Mouse (Mus musculus) ES-E14 (cell line): ENCODE results near the gene Myt1l. TPM values are rescaled to one million over a fixed set of nuclear protein-coding genes. Genes with fewer than 3 reads are reported as not detected.

ENCODE experiments used
- DNase-seq: peaks from one replicate; pipeline ENCODE4 v3.0.0-alpha.2; 2013; ENCODE audit warnings: low read depth, low spot score
- H3K27ac ChIP-seq: 2 replicates; pipeline ENCODE4 v1.5.1; 2012; ENCODE audit warnings: low read depth, mild to moderate bottlenecking, low read length, moderate library complexity, mixed read lengths; ENCODE audit not compliant: poor library complexity, insufficient read depth, severe bottlenecking
- H3K36me3 ChIP-seq: 2 replicates; pipeline ENCODE4 v1.6.1; 2012; ENCODE audit warnings: mild to moderate bottlenecking, low read length, moderate library complexity, mixed read lengths; ENCODE audit not compliant: control insufficient read depth, poor library complexity, insufficient read depth, severe bottlenecking
- H3K4me1 ChIP-seq, 2 experiments: fragments of 150-350 bp in 1 of 2; sonication (generic) in 1 of 2; 2 replicates each; pipeline ENCODE4 v1.6.1; 2012; ENCODE audit warnings: low read length in 2 of 2, mild to moderate bottlenecking in 1 of 2, mixed read lengths in 1 of 2; ENCODE audit not compliant: control insufficient read depth in 2 of 2, insufficient read depth in 2 of 2, poor library complexity in 1 of 2
- H3K4me3 ChIP-seq, 2 experiments: fragments of 150-350 bp in 1 of 2; sonication (generic) in 1 of 2; 2 replicates each; pipeline ENCODE4 v1.5.1; 2012; ENCODE audit warnings: low read length in 2 of 2, low read depth in 1 of 2, mild to moderate bottlenecking in 1 of 2, mixed read lengths in 1 of 2; ENCODE audit not compliant: insufficient read depth in 1 of 2, poor library complexity in 1 of 2, severe bottlenecking in 1 of 2
- H3K9ac ChIP-seq: 2 replicates; pipeline ENCODE4 v1.6.1; 2012; ENCODE audit warnings: low read depth, mild to moderate bottlenecking, low read length, mixed read lengths; ENCODE audit not compliant: poor library complexity, insufficient read depth, severe bottlenecking
- H3K9me3 ChIP-seq: fragments of 150-350 bp; sonication (generic); 2 replicates; pipeline ENCODE4 v1.6.1; 2012; ENCODE audit warnings: low read depth, mild to moderate bottlenecking, low read length; ENCODE audit not compliant: control insufficient read depth, insufficient read depth
- CHD2 ChIP-seq: IDR thresholded peaks from 2 replicates; pipeline ENCODE4 v1.6.1; 2014; ENCODE audit warnings: mild to moderate bottlenecking, low read depth, low read length, inconsistent platforms
- HCFC1 ChIP-seq: IDR thresholded peaks from 2 replicates; pipeline ENCODE4 v1.6.1; 2012; ENCODE audit warnings: low read length, inconsistent platforms, borderline replicate concordance; ENCODE audit not compliant: insufficient read depth
- MAFK ChIP-seq: IDR thresholded peaks from 2 replicates; pipeline ENCODE4 v1.6.1; 2014; ENCODE audit warnings: mild to moderate bottlenecking, low read depth, low read length, inconsistent platforms; ENCODE audit not compliant: insufficient read depth
- ZC3H11A ChIP-seq: IDR thresholded peaks from 2 replicates; pipeline ENCODE4 v1.6.1; 2012; ENCODE audit warnings: low read depth, mild to moderate bottlenecking, inconsistent platforms, low read length, borderline replicate concordance
- ZNF384 ChIP-seq: IDR thresholded peaks from 2 replicates; pipeline ENCODE4 v1.6.1; 2012; ENCODE audit warnings: low read depth, low read length, inconsistent platforms
- in situ Hi-C, 2 experiments: fragments of 600-800 bp; cut with MboI; formaldehyde crosslinking; loops; one replicate each; pipeline ENCODE4 v1.15.1; 2025; ENCODE audit warnings: low sequenced_read_pairs in 2 of 2, inconsistent platforms in 1 of 2; ENCODE audit not compliant: unreplicated experiment in 2 of 2
- total RNA-seq: library from RNA; depleted of rRNA; stranded (reverse); fragments of 300-350 nt; gene quantifications from 2 replicates; pipeline ENCODE4 v1.2.3, GENCODE M21; 2012; rRNA removed

Myt1l gene
- total RNA-seq = 0.27 TPM in 1 of 2 replicates, not detected in the other

GRCm38 (mm10) chr12:29528031-29528771, at the start of gene Myt1l:
Myt1l (plus strand) TSS chr12:29528384.
- Histone ChIP-seq H3K27ac (no peak within 1 kb of the TSS), H3K4me1 (peaks cover 0 to 3% of the 10 kb centered on the region in 2 experiments; a peak in 2 of 4 replicates), H3K9me3 (no peaks in the 10 kb centered on the region), H3K9ac (peak within 1 kb of the TSS; percentile 25; the same call in 1 of the 2 replicates), H3K4me3 (peak within 1 kb of the TSS; percentile 12 to 24; a peak in 3 of 4 replicates), H3K36me3 (no peaks in the 10 kb centered on the region)
- in situ Hi-C loops = no loop called here
- TF ChIP-seq MAFK (no peak), CHD2 (no peak), ZNF384 (no peak), HCFC1 (no peak), ZC3H11A (no peak)
- DNase-seq = no peak

GRCm38 (mm10) chr12:29486424-29487035, 41.7 kb upstream of the Myt1l start:
- in situ Hi-C loops = no loop called here
- no peak overlapping the region for H3K27ac ChIP-seq
- H3K9me3 ChIP-seq = no peaks in the 10 kb centered on the region
- no peak overlapping the region for H3K4me3 ChIP-seq
- no peak overlapping the region for H3K9ac ChIP-seq
- H3K36me3 ChIP-seq = no peaks in the 10 kb centered on the region
- DNase-seq = no peak
- TF ChIP-seq HCFC1 = no peak
- no peaks in the 10 kb centered on the region for H3K4me1 ChIP-seq

DNA sequence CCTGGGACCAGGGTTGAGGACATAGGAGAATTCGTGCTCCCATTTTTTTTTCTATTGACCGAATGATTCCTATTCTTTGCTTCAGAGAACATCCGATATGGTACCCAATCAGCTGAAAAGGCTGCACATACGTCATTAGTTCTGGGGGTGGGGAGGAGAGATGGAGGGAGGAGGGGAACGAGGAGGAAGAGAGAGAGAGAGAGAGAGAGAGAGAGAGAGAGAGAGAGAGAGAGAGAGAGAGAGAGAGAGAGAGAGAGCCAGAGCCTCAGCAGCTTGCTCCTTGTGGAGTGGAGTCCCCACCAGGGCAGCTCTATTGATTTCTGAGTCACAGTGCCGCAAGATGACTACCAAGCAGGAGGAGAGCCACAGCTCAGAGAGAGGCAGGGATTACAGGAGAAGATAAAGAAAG, 1.9 kb upstream of the Myt1l start:
- TF ChIP-seq CHD2 = no peak
- no peak for TF ChIP-seq HCFC1
- no peak for TF ChIP-seq ZC3H11A
- TF ChIP-seq ZNF384 = no peak
- no peak for TF ChIP-seq MAFK
- DNase-seq = no peak
- peaks cover 0 to 3% of the 10 kb centered on the region in 2 experiments; a peak in 2 of 4 replicates for H3K4me1 ChIP-seq
- no peak overlapping the region for H3K4me3 ChIP-seq
- no peak overlapping the region for H3K27ac ChIP-seq
- no peaks in the 10 kb centered on the region for H3K9me3 ChIP-seq
- no peak overlapping the region for H3K9ac ChIP-seq
- in situ Hi-C loops = no loop called here
- no peaks in the 10 kb centered on the region for H3K36me3 ChIP-seq

GRCm38 (mm10) chr12:29527048-29527761, 979 bp upstream of the Myt1l start:
- in situ Hi-C loops = no loop called here
- peaks cover 0 to 3% of the 10 kb centered on the region in 2 experiments; a peak in 2 of 4 replicates for H3K4me1 ChIP-seq
- TF ChIP-seq ZNF384 (no peak), HCFC1 (no peak), CHD2 (no peak), MAFK (no peak), ZC3H11A (no peak)
- DNase-seq = no peak
- H3K27ac ChIP-seq = no peak overlapping the region
- no peaks in the 10 kb centered on the region for H3K9me3 ChIP-seq
- peak overlapping the region; percentile 12 to 24; a peak in 3 of 4 replicates for H3K4me3 ChIP-seq
- peak overlapping the region; percentile 25; the same call in 1 of the 2 replicates for H3K9ac ChIP-seq
- no peaks in the 10 kb centered on the region for H3K36me3 ChIP-seq
